Mouse (Mus musculus) testis, postnatal 14 days (tissue): ENCODE data around the gene Tlr12.
"Not testable (repeated sequence)": the region's sequence is repeated elsewhere in the genome, so short reads cannot be mapped to it uniquely, and the experiment has no call there.

Experiments
- DNase-seq: peaks from one replicate; pipeline ENCODE4 v3.0.0; 2021; ENCODE audit warnings: low spot score

The Tlr12 gene

DNA sequence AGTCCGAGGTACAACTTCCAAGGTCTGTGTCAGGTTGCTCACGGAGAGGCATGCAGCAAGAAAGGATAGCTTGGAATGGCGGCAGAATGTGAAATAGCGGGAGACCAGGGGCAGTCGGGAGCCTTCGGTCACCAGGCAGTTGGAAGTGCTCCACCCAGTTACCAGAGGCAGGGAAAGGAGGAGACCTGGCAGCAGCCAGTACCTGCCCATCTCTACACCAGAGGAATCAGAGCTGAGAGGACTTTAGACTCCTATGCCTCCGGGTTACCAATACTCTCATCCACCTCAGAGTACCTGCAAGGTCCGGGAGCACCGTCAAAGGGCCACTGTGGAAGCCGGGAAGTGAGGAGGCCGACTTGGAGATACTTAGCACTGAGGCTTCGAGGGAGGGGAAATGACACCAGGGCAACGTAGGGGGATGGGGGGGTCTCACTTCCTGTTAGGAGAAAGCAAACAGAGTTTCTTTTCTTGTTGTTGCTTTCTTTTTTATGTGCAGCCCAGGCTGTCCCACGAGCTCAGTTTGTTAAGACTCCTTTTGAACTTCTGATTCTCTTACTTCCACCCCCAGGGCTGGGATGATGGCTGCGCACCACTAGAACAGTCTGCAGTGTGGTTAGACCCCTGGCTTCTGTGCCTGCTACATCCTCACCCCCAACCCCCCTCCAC lies at the start of gene Tlr12:
Gene Tlr12, minus strand, starts transcription at position 374 of the 666 bp plus-strand sequence.
- DNase-seq = no peak

DNA sequence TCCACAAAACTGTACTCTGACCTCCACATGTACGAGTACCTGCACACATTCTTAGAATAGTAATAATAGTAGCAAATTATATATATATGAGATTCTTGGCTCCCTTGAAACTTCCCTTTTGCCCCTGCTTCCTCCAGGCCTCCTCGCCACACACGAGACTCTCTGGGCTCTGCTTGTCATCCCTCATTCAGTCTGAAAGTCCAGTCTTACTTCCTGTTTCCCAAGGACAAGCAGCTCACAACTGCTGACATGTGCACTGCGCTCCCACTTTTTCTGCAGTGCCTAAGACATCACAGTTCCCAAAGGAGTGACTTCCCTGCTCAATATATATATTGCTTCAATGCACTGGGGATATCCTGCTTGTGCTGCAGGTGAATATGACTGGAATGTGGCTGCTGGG lies 48.8 kb upstream of the Tlr12 start:
- not testable (repeated sequence) for DNase-seq

DNA sequence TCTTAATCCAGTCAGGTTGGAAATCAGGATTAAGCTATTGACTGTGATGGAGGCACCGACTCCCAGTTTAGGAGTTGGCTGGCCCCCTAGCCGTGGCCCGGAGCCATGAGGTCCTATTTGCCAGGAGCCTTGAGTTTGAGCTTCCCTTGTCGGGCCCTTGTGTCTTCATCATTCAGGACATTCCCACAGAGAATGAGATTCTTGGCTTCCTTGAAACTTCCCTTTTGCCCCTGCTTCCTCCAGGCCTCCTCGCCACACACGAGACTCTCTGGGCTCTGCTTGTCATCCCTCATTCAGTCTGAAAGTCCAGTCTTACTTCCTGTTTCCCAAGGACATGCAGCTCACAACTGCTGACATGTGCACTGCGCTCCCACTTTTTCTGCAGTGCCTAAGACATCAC lies 47.9 kb upstream of the Tlr12 start:
- not testable (repeated sequence) for DNase-seq

DNA sequence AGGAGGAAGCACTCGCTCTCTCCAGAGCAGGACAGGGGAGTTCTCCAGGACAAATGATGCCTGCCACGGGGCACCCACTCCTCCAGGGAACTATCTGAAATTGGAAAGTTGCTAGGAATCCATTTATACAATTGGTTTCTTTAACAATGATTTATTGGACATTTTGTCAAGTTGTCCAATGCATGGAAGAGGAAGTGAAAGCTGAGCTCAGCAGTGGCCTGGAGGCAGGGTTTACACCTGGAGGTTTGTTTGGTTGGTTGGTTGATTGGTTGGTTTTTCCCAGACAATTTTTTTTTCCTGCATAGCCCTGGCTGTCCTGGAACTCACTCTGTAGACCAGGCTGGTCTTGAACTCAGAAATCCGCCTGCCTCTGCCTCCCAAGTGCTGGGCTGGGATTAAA lies 45.6 kb upstream of the Tlr12 start:
- DNase-seq = no peak

DNA sequence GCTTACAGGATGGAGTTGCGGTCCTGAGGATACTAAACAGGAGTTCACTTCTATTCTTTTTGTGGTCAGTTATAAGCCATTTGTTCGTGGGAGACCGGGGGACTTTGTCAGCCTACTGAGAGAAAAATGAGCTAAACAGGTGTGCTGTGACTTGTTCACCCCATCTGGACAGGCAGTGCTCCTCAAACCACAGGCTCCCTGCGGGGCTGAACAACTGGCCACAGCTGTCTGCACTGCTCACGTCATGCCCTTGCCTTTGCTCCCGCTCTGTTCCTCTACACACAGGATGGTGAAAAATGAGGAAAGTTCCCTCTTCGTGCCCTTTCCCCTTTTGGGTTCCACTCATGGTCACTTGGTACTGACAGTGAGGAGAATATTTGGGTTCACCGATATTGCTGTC lies 42.6 kb upstream of the Tlr12 start:
- DNase-seq = no peak

DNA sequence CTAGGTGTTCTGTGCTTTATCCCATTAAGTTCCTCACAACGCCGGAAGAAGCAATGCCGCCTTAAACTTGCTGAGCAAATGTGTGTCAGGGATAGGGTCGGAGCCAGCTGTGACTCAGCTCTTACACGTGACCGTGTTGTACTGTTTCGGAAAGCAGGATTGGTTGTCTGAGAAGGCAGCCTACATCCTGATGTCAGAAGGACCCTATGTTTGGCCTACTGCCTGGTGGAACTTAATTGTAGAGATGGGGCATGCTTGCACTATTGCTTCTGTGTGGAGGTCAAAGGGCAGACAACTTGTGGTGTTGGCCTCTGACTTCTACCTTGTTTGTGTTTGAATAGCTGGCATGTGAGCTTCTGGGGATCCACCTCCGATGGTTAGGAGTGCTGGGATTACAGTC lies 41.8 kb upstream of the Tlr12 start:
- no peak for DNase-seq

DNA sequence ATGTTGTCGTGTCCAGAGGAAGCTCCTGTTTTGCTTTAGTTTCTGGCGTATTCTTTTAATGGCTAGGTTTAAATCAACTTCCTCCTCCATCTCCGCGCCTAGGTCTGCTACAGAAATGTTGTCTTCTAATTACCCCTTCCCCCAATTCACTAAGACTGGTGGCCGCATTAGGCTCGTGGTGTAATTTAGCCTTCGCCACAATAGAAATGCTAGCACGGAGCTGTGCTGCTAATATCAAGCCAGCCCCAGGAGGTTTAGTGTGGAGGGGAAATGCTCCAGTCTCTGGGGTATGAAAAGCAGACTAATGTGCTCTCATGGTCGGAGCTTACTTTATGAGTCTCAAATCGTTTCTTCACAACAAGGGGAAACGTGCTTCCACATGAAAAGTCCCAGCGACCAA lies 37.0 kb upstream of the Tlr12 start:
- DNase-seq = no peak

DNA sequence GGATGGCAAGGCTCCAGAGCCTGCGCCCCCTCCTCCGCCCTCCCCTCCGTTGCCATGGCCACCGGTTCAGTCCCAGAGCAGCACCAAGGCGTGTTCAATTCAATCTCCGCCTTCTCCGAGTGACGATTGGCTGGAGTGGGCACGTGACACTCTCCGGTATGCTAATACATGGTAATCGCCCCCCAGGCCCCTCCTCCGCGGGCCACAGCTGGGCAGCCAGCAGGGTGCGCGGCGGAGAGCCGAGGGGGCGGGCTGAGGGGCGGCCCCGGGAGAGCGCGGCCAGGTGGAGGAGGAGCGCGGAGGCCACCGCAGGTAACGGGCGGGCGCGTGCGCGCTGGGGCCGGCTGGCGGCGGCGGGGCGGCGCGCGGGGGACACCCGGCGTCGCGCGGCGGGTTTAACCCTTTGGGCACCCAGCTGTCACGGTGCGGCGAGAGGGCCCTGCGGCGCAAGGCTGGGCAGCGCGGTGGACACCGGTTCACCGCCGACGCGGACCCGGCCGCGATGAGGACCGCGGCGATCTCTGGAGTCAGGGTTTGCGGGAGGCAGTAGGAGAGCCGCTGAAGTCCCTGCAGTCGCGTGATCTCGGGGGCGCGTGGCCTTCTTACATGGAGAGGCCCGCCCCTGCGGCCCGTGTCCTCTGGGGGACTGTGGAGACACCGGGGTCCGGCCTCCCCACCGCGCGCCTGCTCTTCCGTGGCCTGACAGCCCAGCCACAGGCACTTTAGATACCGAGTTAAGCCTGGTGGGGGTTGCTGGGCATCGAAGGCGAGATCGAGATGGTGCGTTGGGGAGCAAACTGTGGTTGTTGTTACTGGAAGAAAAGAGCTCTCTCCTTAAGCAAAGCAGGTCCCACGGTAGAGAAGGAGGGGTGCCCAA lies 36.3 kb upstream of the Tlr12 start, which contains the start of gene Phc2:
Gene Phc2, plus strand, starts transcription at position 198 of the 877 bp plus-strand sequence.
- DNase-seq = peak; percentile 95

DNA sequence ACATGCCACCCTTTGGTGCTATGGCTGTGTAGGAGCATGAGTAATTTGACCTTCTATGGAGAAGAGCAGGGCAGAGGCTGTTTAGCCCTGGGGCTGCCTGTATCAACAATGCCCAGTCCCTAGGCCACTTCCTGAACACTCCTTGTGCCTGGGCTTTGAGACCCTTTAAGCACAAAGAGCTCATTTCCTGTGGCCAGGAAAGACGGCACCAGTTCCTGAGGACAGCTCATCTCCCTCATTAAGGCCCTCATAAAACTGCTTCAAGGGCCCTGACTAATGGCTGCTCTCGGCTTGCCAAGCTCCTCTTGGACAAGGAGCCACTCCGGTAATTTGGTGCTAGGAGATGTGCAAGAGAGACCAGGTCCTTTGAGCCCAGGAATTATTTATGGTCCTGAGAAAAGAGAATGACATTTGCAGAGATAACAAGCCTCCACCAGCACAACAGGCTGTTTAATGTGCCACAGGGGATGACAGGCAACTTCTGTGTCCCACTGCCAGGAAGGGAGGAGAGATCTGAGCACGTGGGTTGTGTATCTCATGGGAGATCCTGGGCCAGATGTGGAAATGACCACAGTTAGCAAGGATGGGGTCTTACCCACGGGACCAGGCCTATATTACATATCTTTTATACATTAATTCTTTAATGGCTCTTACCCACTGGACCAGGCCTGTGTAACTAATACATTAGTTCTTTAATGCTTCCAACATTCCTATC lies 34.3 kb upstream of the Tlr12 start:
- DNase-seq = no peak

DNA sequence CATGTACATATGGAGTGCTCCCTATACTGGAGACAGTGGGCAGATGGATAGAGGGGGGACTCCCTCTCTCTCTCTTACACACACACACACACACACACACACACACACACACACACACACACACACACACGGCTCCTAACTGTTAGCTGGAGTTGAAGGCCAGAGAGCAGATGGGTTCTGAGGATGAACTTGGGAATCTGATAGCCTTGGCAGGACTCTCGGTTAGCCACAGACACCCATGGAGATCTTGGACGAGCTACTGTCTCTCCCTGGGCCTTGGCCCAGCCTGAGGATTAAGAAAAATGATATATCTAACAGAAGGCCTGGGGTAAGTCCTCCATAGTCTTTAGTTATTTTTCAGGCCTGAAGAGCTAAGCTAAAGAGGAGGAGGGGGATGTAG lies 33.1 kb upstream of the Tlr12 start:
- no peak for DNase-seq

DNA sequence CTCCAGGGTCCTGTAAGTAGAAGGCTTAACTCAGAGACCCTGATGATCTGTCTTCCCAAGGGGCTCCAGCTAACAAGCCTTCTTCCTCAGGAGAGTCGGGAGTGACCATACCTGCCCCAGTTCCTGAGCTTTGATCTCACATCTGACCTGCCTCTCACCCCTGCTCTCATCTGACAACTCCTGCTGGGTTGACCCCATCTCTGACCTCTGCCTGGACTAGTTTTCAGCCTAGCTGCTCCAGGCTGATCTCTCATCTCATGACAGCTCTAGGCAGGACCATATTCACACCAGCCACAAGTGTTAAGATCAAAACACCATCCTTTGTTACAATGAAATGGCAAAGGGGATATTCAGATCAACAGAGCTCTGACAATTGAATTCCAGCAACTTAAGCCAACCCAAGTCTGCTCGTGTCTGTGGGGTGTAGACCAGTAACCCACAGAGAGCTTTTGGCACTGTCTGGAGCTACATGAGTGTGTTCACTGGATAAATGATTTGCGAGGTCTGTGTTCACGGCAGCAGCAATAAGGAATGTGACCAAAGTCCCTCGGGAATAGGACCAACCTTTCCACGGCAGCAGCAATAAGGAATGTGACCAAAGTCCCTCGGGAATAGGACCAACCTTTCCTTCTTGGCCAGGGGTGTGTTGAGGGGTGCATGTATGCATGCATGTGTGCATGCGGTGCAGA lies 30.3 kb upstream of the Tlr12 start:
- no peak for DNase-seq

DNA sequence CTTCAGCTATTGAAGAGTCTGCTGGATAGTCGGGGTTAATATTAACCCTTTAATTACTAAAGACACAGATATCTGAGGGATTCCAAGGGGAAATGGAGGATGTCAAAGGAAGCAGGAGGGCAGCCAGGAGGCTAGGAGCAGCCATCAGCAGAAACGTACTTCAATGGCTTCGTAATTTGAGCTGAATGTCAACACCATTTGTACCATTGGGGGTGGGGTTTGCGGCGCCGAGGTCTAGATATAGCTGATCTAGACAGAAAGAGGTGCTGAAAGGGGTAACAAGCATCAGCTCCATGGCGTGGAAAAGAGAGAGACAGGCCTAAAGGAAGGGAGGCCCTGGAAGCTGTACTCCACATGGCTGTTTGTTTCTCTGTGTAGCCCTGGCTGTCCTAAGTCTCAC lies 28.3 kb upstream of the Tlr12 start:
- no peak for DNase-seq

DNA sequence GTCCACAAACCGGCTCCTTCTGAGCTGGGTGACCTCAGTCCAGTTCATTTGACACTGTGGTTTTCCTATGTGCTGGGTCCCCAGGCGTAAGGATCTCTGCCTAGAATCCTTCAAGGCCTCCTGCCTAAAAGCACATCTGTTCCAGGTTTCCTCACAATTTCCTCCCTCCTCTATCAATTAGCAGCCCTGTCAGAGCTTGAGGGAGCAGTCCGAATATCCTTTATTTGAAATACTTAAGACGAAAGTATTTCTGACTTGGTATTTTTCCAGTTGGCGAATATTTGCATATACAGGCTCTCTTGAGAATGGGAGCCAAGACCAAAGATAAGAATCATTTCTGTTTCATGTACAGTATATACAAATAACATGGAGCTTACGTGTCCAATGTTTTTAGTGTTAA lies 27.5 kb upstream of the Tlr12 start:
- no peak for DNase-seq

DNA sequence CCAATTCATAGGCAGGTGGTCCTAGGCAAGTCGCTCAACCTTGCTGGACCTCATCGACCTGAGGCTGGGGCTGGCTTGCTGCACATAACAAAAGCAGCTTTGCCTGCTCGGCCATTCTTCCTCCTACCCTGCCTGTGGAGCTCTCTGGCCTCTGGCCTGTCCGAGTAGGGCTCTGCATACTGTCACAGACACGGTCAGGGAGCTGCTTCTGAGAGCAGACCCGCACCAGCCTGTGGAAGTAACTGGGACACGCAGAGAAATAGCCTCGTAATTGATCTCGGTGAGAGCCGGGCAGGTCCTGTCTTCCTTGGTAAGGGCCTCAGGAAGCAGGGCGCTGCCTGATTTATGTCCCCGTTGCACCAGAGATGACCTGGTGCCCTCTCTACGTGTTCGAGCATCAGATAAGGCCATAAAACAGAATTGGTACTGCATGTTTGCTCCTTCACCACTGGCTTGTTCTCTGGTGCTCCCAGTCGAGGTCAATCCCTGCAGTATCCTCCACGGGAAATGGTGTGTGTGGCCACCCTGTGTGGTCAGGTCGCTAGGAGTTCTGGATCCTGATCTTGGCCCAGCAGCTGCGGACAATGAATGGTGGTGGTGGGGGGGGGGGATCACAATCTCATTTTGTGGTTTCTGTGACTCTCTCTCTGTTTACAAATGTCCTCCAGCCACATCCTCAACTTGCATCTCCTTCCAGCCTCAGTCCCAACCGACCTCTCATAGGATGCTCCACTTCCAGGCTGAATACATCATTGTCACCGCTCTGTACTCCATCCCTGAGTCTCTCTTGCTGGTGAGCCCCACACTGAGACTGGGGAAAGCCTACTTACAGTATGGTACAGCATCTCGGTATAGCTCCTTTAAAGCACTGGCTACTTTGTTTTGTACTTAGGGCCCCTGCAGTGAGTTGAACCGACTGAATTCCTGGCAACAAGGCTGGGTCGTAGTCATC lies 23.6 kb upstream of the Tlr12 start:
- DNase-seq = no peak

DNA sequence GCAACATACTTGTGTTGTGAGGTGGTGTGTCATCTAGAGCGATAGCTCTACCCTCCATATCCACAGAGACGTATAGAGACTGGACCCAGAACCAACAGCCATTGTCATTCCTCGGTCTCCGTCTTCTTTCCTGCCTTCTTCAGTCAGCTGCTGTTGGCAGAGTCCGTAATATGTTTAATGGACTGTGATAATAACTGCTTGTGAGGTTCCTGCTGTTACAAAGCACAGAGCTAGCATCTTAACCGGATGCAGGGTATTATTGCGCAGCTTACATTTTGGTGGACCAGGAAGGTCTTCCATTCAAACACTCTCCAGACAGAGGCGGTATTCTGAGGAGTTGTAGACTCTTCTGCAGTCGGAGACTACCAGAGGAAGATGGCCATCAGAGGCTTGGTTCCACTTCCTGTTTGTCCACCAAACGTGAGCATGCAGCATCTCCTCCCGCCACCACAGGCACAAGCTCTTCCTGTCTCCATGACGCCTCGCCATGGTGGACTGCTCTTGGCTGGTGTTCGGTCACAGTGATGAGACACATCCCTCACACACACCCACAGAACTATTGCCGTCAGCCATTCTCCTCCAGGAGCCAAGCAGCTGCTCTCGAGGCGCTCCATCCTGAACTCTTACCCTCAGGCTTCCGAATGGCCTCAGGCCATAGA lies 20.0 kb upstream of the Tlr12 start:
- DNase-seq = no peak

DNA sequence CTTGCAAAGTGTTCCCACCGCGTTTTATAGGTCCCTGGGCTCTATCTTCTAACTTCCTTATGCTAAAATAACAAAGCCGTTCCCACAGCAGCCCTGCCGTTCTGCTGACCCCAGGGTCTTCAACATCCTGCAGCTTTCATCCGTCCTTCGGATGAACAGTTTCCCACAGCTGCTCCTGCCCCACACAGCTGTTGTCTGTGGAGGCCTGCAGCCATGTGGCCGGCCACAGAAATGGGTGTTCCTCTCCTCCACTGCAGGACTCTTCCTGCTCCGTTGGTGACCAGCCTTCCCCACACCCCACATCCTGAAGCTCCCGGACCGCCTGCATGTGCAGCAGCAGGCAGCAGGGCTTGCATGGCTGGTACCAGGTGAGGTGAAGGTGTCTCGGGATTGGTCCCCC lies 18.8 kb upstream of the Tlr12 start:
- no peak for DNase-seq

DNA sequence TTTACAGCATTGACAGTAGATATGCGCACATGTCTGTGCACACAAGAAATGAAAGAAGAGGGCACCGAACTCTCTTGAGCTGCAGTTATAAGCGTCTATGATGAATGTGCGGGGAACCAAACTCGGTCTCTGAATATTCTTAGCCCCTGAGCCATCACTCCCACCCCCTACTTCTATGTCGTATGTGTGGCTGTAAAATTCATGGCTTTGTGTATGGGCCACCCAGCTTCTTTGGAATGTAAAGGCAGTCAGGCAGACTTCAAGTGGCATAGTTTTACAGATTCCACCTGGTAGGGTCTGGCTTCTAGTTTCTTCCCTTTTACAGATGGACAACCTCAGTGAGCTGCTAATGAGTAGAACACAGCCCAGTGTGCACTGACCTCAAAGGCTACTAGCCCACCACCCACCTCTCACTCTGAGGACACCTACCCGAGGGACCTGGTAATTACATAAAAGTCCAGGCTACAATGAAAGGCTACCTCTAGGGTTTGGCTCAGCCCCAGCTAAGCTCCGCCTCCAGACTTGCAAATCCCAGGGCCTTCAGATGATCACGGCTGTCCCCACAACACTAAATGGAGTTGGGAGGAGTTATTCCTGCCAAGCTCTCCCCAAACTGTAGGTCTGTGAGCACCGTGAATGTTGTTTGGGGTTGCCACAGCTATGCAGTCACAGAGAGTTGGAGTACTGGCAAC lies 17.6 kb upstream of the Tlr12 start:
- DNase-seq = no peak

DNA sequence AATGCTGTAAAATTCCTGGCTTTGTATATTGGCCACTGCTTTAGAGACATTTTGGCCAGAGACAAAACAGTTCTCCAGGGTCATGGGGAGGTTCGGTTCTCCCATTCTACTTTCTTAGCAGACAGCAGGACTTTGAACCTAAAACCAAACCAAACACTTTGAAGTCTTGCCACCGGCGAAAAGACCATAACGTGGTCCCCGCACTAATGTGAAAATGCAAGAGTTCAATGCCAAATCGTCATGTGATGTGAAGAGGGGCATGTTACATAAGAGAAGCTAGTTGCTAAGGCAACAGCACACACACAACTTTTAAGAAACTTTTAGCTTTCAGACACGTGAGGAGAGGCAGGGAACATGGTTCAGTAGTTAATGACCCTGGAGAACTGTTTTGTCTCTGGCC lies 17.0 kb upstream of the Tlr12 start:
- DNase-seq = no peak

DNA sequence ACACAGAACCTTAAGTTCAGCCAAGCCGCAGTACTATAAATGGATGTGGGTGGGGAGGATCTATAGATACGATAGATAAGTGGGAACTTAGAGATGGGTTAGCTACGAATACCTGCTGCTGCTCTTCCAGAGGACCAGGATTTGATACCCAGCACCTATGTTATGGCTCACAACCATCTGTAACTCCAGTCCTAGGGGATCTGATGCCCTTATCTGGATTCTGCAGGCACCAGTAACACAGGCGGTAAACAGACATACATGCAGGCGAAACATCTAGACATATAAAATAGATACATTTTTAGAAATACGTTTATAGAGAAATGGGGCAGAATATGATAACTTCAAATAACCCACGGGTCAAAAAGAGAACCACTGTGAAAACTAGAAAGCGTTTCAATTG lies 2.7 kb upstream of the Tlr12 start:
- DNase-seq = no peak

DNA sequence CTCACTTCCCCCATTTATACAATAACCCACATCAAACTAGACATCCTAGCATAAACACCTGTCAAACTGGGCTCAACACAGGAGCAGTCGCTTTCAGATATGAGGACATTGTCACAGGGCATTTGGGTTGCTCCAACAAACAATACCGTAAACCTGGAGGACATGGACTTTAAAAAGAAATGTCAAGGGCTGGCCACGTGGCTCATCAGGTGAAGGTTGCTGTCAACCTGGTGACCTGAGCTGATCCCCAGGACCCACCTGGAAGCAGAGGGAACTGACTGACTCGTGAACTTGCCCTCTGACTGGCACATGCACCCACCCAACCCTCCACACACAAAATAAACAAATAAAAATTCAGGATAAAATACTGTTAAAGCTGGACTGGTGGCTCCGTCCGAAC lies 2.2 kb upstream of the Tlr12 start:
- no peak for DNase-seq
